Mouse (Mus musculus): ENCODE results near the gene Cttnbp2nl. TPM values are rescaled to one million over a fixed set of nuclear protein-coding genes. Genes with fewer than 3 reads are reported as not detected.

Cttnbp2nl gene
- polyA plus RNA-seq, 1 experiment from 2014 or later: 40.2 TPM

GRCm38 (mm10) chr3:105054952-105055351, 2.0 kb upstream of the Cttnbp2nl start:
- 78% methylated on average over 7 of the region's 7 CpGs for WGBS
- no peak overlapping the region for H3K9ac ChIP-seq (ENCODE audit: low read length)
- no peak overlapping the region for H3K4me3 ChIP-seq (ENCODE audit: low read depth, low read length)
- no peaks in the 10 kb centered on the region for H3K36me3 ChIP-seq (ENCODE audit: control insufficient read depth, insufficient read depth, low read length)
- DNase-seq (ENCODE audit: low spot score) (no peak), ATAC-seq (ENCODE audit: insufficient number of reproducible peaks, low FRiP score, low TSS enrichment, low read depth) (no peak)
- no peak overlapping the region for H3K27ac ChIP-seq (replicated peaks; ENCODE audit: low read depth, low read length)
- no peak overlapping the region for H3K4me2 ChIP-seq (ENCODE audit: low read depth, severe bottlenecking)
- no peaks in the 10 kb centered on the region for H3K9me3 ChIP-seq (ENCODE audit: control insufficient read depth, low read length)
- H3K27me3 ChIP-seq (ENCODE audit: control insufficient read depth, insufficient read depth, low read length): no peaks in the 10 kb centered on the region
- H3K4me1 ChIP-seq (ENCODE audit: control insufficient read depth, insufficient read depth, low read length): peaks cover 17% of the 10 kb centered on the region

- DNase-seq (ENCODE audit: low spot score) (no peak), ATAC-seq (ENCODE audit: insufficient number of reproducible peaks, low FRiP score, low TSS enrichment, low read depth) (no peak)
- WGBS: 69% methylated on average over 4 of the region's 4 CpGs
- H3K27ac ChIP-seq (replicated peaks; ENCODE audit: low read depth, low read length): 0 out of 2 replicates have a peak overlapping the region, but pooled peaks have one; percentile 23
- peak overlapping the region; percentile 57 for H3K4me2 ChIP-seq (ENCODE audit: low read depth, severe bottlenecking)
- 0 out of 2 replicates have a peak overlapping the region, but pooled peaks have one; percentile 3 for H3K9ac ChIP-seq (ENCODE audit: low read length)
- H3K36me3 ChIP-seq (ENCODE audit: control insufficient read depth, insufficient read depth, low read length): peaks cover 3% of the 10 kb centered on the region; the same call in 1 of the 2 replicates
- H3K27me3 ChIP-seq (ENCODE audit: control insufficient read depth, insufficient read depth, low read length): no peaks in the 10 kb centered on the region
- no peaks in the 10 kb centered on the region for H3K9me3 ChIP-seq (ENCODE audit: control insufficient read depth, low read length)
- peak overlapping the region; percentile 89 for H3K4me3 ChIP-seq (ENCODE audit: low read depth, low read length)
- H3K4me1 ChIP-seq (ENCODE audit: control insufficient read depth, insufficient read depth, low read length): peaks cover 13% of the 10 kb centered on the region
These were observed 704 bp upstream of the Cttnbp2nl start for GRCm38 (mm10) chr3:105053698-105054001.

- Histone ChIP-seq H3K27ac (replicated peaks; ENCODE audit: low read depth, low read length) (peak overlapping the region; percentile 57; the same call in 1 of the 2 replicates), H3K9ac (ENCODE audit: low read length) (peak overlapping the region; percentile 84), H3K27me3 (ENCODE audit: control insufficient read depth, insufficient read depth, low read length) (no peaks in the 10 kb centered on the region), H3K4me2 (ENCODE audit: low read depth, severe bottlenecking) (peak overlapping the region; percentile 83), H3K36me3 (ENCODE audit: control insufficient read depth, insufficient read depth, low read length) (peaks cover 3% of the 10 kb centered on the region; the same call in 1 of the 2 replicates), H3K9me3 (ENCODE audit: control insufficient read depth, low read length) (no peaks in the 10 kb centered on the region), H3K4me3 (ENCODE audit: low read depth, low read length) (peak overlapping the region; percentile 89), H3K4me1 (ENCODE audit: control insufficient read depth, insufficient read depth, low read length) (peaks cover 15% of the 10 kb centered on the region)
- WGBS: under 1% methylated on average over 33 of the region's 37 CpGs
- DNase-seq (ENCODE audit: low spot score): no peak
- peak; percentile 62 for ATAC-seq (ENCODE audit: insufficient number of reproducible peaks, low FRiP score, low TSS enrichment, low read depth)
These were observed 592 bp downstream of the Cttnbp2nl start for GRCm38 (mm10) chr3:105052171-105052936.

- no peaks in the 10 kb centered on the region for H3K9me3 ChIP-seq (ENCODE audit: control insufficient read depth, low read length)
- H3K36me3 ChIP-seq (ENCODE audit: control insufficient read depth, insufficient read depth, low read length): peaks cover 3% of the 10 kb centered on the region; the same call in 1 of the 2 replicates
- H3K27me3 ChIP-seq (ENCODE audit: control insufficient read depth, insufficient read depth, low read length): no peaks in the 10 kb centered on the region
- 11% methylated on average over 2 of the region's 2 CpGs for WGBS
- ATAC-seq (ENCODE audit: insufficient number of reproducible peaks, low FRiP score, low TSS enrichment, low read depth) (no peak), DNase-seq (ENCODE audit: low spot score) (no peak)
- H3K4me2 ChIP-seq (ENCODE audit: low read depth, severe bottlenecking): peak overlapping the region; percentile 83
- peak overlapping the region; percentile 61; the same call in 1 of the 2 replicates for H3K27ac ChIP-seq (replicated peaks; ENCODE audit: low read depth, low read length)
- H3K4me1 ChIP-seq (ENCODE audit: control insufficient read depth, insufficient read depth, low read length): peaks cover 15% of the 10 kb centered on the region
- peak overlapping the region; percentile 89 for H3K4me3 ChIP-seq (ENCODE audit: low read depth, low read length)
- H3K9ac ChIP-seq (ENCODE audit: low read length): no peak overlapping the region
These were observed 1.8 kb downstream of the Cttnbp2nl start for GRCm38 (mm10) chr3:105051103-105051502.

DNA sequence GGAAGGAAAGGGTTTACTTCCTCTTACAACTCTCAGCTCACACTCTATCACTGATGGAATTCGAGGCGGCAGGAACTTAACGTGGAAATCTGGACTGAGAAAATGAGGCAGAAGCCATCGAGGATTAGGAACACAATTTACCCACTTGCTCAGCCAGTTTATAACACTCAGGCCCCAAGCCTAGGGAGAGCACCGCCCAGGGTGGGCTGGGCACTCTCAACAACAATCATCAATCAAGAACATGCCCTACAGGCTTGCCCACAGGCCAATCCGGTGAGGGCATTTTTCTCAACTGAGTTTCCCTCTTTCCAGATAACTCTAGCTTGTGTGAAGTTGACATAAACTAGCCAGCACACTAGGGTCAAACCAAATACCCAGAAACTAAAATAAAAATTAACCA, 3.1 kb downstream of the Cttnbp2nl start:
- WGBS: 85% methylated on average over 6 of the region's 6 CpGs
- Histone ChIP-seq H3K9me3 (ENCODE audit: control insufficient read depth, low read length) (no peaks in the 10 kb centered on the region), H3K9ac (ENCODE audit: low read length) (no peak overlapping the region), H3K27ac (replicated peaks; ENCODE audit: low read depth, low read length) (no peak overlapping the region), H3K4me1 (ENCODE audit: control insufficient read depth, insufficient read depth, low read length) (peaks cover 15% of the 10 kb centered on the region), H3K4me2 (ENCODE audit: low read depth, severe bottlenecking) (no peak overlapping the region), H3K36me3 (ENCODE audit: control insufficient read depth, insufficient read depth, low read length) (peaks cover 3% of the 10 kb centered on the region; the same call in 1 of the 2 replicates), H3K27me3 (ENCODE audit: control insufficient read depth, insufficient read depth, low read length) (no peaks in the 10 kb centered on the region), H3K4me3 (ENCODE audit: low read depth, low read length) (no peak overlapping the region)
- no peak for DNase-seq (ENCODE audit: low spot score)
- ATAC-seq (ENCODE audit: insufficient number of reproducible peaks, low FRiP score, low TSS enrichment, low read depth): no peak

DNA sequence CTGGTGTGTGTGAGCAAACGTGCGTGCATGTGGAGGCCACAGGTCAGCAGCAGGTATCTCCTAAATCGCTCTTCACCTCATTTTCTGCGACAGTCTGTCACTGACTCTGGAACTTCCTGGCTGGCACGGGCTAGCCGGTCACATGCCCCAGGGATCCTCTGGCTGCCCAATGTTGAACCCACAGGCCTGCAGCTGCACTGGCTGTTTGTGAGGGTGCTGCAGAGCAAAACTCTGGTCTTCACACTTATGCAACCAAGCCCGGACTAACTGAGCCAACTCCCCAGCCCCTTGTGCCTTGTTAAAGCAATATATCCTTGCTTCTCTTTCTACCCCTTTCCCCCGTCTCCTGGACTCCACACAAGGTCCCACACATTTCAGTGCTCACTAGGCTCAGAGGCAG, 5.3 kb downstream of the Cttnbp2nl start:
- H3K4me1 ChIP-seq (ENCODE audit: control insufficient read depth, insufficient read depth, low read length): peaks cover 15% of the 10 kb centered on the region
- no peaks in the 10 kb centered on the region for H3K9me3 ChIP-seq (ENCODE audit: control insufficient read depth, low read length)
- H3K27ac ChIP-seq (replicated peaks; ENCODE audit: low read depth, low read length): no peak overlapping the region
- H3K9ac ChIP-seq (ENCODE audit: low read length): no peak overlapping the region
- H3K4me3 ChIP-seq (ENCODE audit: low read depth, low read length): no peak overlapping the region
- H3K4me2 ChIP-seq (ENCODE audit: low read depth, severe bottlenecking): no peak overlapping the region
- no peaks in the 10 kb centered on the region for H3K27me3 ChIP-seq (ENCODE audit: control insufficient read depth, insufficient read depth, low read length)
- 52% methylated on average over 8 of the region's 8 CpGs for WGBS
- ATAC-seq (ENCODE audit: insufficient number of reproducible peaks, low FRiP score, low TSS enrichment, low read depth): no peak
- no peak for DNase-seq (ENCODE audit: low spot score)
- H3K36me3 ChIP-seq (ENCODE audit: control insufficient read depth, insufficient read depth, low read length): peaks cover 3% of the 10 kb centered on the region; the same call in 1 of the 2 replicates

- H3K27me3 ChIP-seq (ENCODE audit: control insufficient read depth, insufficient read depth, low read length): no peaks in the 10 kb centered on the region
- H3K4me2 ChIP-seq (ENCODE audit: low read depth, severe bottlenecking): no peak overlapping the region
- ATAC-seq (ENCODE audit: insufficient number of reproducible peaks, low FRiP score, low TSS enrichment, low read depth) (no peak), DNase-seq (ENCODE audit: low spot score) (no peak)
- no peaks in the 10 kb centered on the region for H3K9me3 ChIP-seq (ENCODE audit: control insufficient read depth, low read length)
- H3K27ac ChIP-seq (replicated peaks; ENCODE audit: low read depth, low read length): no peak overlapping the region
- peaks cover 3% of the 10 kb centered on the region; the same call in 1 of the 2 replicates for H3K36me3 ChIP-seq (ENCODE audit: control insufficient read depth, insufficient read depth, low read length)
- H3K9ac ChIP-seq (ENCODE audit: low read length): no peak overlapping the region
- no peak overlapping the region for H3K4me3 ChIP-seq (ENCODE audit: low read depth, low read length)
- WGBS: 79% methylated on average over 5 of the region's 5 CpGs
- peaks cover 15% of the 10 kb centered on the region for H3K4me1 ChIP-seq (ENCODE audit: control insufficient read depth, insufficient read depth, low read length)
These were observed 6.1 kb downstream of the Cttnbp2nl start for GRCm38 (mm10) chr3:105046870-105047269.

GRCm38 (mm10) chr3:105043746-105044145, 9.2 kb downstream of the Cttnbp2nl start:
- Histone ChIP-seq H3K4me1 (ENCODE audit: control insufficient read depth, insufficient read depth, low read length) (peaks cover 9% of the 10 kb centered on the region), H3K4me2 (ENCODE audit: low read depth, severe bottlenecking) (no peak overlapping the region), H3K27ac (replicated peaks; ENCODE audit: low read depth, low read length) (no peak overlapping the region), H3K9me3 (ENCODE audit: control insufficient read depth, low read length) (no peaks in the 10 kb centered on the region), H3K4me3 (ENCODE audit: low read depth, low read length) (no peak overlapping the region), H3K27me3 (ENCODE audit: control insufficient read depth, insufficient read depth, low read length) (no peaks in the 10 kb centered on the region), H3K36me3 (ENCODE audit: control insufficient read depth, insufficient read depth, low read length) (no peaks in the 10 kb centered on the region; the same call in 1 of the 2 replicates), H3K9ac (ENCODE audit: low read length) (no peak overlapping the region)
- 92% methylated on average over 5 of the region's 5 CpGs for WGBS
- ATAC-seq (ENCODE audit: insufficient number of reproducible peaks, low FRiP score, low TSS enrichment, low read depth) (no peak), DNase-seq (ENCODE audit: low spot score) (no peak)
